ENCODE assay signal across 20 mouse cellular contexts in the genomic region with DNA sequence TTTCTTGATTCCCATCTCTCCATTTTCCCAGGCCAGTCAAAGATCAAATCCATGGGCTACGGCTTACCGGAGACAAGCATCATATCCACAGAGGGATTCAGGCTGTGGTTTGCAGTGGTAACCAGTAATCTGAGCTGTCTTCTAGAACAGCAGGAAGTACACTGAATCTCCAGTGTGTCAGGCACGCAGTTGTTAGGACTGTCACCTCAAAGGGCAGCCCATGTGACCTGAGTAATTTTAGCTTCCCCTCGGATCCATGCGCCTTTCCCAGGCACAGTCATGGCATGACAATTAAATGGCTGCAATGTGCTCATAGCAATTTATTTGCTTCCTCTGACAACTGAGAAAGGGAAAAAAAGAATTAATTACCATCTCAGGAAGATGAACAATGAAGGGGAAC.
DNase-seq lines count a peak whose midpoint lies in the region; ATAC-seq and TF ChIP-seq lines count a peak whose summit lies in the region.
"Had no signal": no experiment of that assay in that cellular context is flagged by ENCODE, and none has a peak within 500 bp of the region (broad histone marks: within the 10 kb centered on the region; RNA-seq: fewer than 3 reads in every experiment).

No protein-coding gene starts in this region.

- H3K27ac ChIP-seq in forebrain, postnatal 0 days (ENCODE audit: low read depth, low read length), result no peak overlapping the region
- H3K27ac ChIP-seq in forebrain, embryonic 15.5 days (replicated peaks), result no peak overlapping the region
- no peak overlapping the region for H3K27ac ChIP-seq in heart, embryonic 16.5 days (ENCODE audit: low read length)
- no peak overlapping the region for H3K27ac ChIP-seq in embryonic facial prominence, embryonic 10.5 days (replicated peaks)
- H3K27ac ChIP-seq: embryonic facial prominence, embryonic 12.5 days; forebrain, embryonic 13.5 days; heart, embryonic 10.5 days; hindbrain, embryonic 10.5 days; hindbrain, embryonic 14.5 days; intestine, embryonic 15.5 days; kidney, embryonic 15.5 days had no signal

- no peaks in the 10 kb centered on the region for H3K79me2 ChIP-seq in myocyte (ENCODE audit: control insufficient read depth, insufficient read depth)

- no peak overlapping the region for H3K4me2 ChIP-seq in forebrain, postnatal 0 days (ENCODE audit: low read depth)
- no peak overlapping the region for H3K4me2 ChIP-seq in forebrain, embryonic 15.5 days (replicated peaks)
- H3K4me2 ChIP-seq in heart, embryonic 16.5 days (ENCODE audit: low read depth, low read length), result no peak overlapping the region
- no peak overlapping the region for H3K4me2 ChIP-seq in myocyte (ENCODE audit: low read depth)
- H3K4me2 ChIP-seq: embryonic facial prominence, embryonic 12.5 days; forebrain, embryonic 13.5 days; hindbrain, embryonic 14.5 days; intestine, embryonic 15.5 days; kidney, embryonic 15.5 days had no signal

- H3K36me3 ChIP-seq in forebrain, postnatal 0 days (ENCODE audit: insufficient read depth), result no peaks in the 10 kb centered on the region
- H3K36me3 ChIP-seq in forebrain, embryonic 15.5 days, result no peaks in the 10 kb centered on the region
- no peaks in the 10 kb centered on the region for H3K36me3 ChIP-seq in heart, embryonic 16.5 days (ENCODE audit: control insufficient read depth, insufficient read depth)
- H3K36me3 ChIP-seq in embryonic facial prominence, embryonic 10.5 days (replicated peaks), result no peaks in the 10 kb centered on the region
- H3K36me3 ChIP-seq in myocyte (ENCODE audit: control insufficient read depth, insufficient read depth), result no peaks in the 10 kb centered on the region
- H3K36me3 ChIP-seq: embryonic facial prominence, embryonic 12.5 days; heart, embryonic 10.5 days; hindbrain, embryonic 10.5 days; intestine, embryonic 15.5 days; kidney, embryonic 15.5 days had no signal

- WGBS in forebrain, postnatal 0 days, result 70% methylated on average over 5 of the region's 5 CpGs
- 69% methylated on average over 5 of the region's 5 CpGs for WGBS in forebrain, embryonic 15.5 days
- WGBS in heart, embryonic 16.5 days, result 58% methylated on average over 5 of the region's 5 CpGs
- 47% methylated on average over 5 of the region's 5 CpGs for WGBS in embryonic facial prominence, embryonic 10.5 days

- no peak for TF ChIP-seq POLR2A in myocyte (IDR thresholded peaks at IDR 0.05; ENCODE audit: insufficient read length, low read depth)

- no peak overlapping the region for H3ac ChIP-seq in myocyte (ENCODE audit: control insufficient read depth, insufficient read length)

- no peak overlapping the region for H3K4me3 ChIP-seq in forebrain, postnatal 0 days (ENCODE audit: low read depth, low read length)
- no peak overlapping the region for H3K4me3 ChIP-seq in forebrain, embryonic 15.5 days
- H3K4me3 ChIP-seq in heart, embryonic 16.5 days (ENCODE audit: low read length), result no peak overlapping the region
- H3K4me3 ChIP-seq in embryonic facial prominence, embryonic 10.5 days, result no peak overlapping the region
- no peak overlapping the region for H3K4me3 ChIP-seq in myocyte
- H3K4me3 ChIP-seq: embryonic facial prominence, embryonic 12.5 days; forebrain, embryonic 13.5 days; heart, embryonic 10.5 days; hindbrain, embryonic 10.5 days; intestine, embryonic 15.5 days; kidney, embryonic 15.5 days had no signal

- intact Hi-C loops in heart, postnatal 10 days (cut with DNase I), result no loop called here

- no peak for DNase-seq in forebrain, postnatal 0 days
- no peak for DNase-seq in heart, postnatal 10 days
- peak; percentile 12 for DNase-seq in embryonic facial prominence, embryonic 10.5 days (ENCODE audit: low spot score)
- DNase-seq in retina, embryonic 14.5 days (ENCODE audit: low spot score), result no peak
- DNase-seq: adrenal gland, adult 2 months; adrenal gland, postnatal 25 days; cerebellum, adult 2 months; cerebellum, postnatal 10 days; gastrocnemius, postnatal 14 days; kidney, adult 18-20 months had no signal

- no peak overlapping the region for H3K9ac ChIP-seq in forebrain, postnatal 0 days
- H3K9ac ChIP-seq in forebrain, embryonic 15.5 days (replicated peaks), result no peak overlapping the region
- H3K9ac ChIP-seq in heart, embryonic 16.5 days (ENCODE audit: low read length), result no peak overlapping the region
- H3K9ac ChIP-seq: embryonic facial prominence, embryonic 12.5 days; forebrain, embryonic 13.5 days; hindbrain, embryonic 14.5 days; intestine, embryonic 15.5 days; kidney, embryonic 15.5 days had no signal

- no peaks in the 10 kb centered on the region for H3K9me3 ChIP-seq in forebrain, postnatal 0 days (ENCODE audit: low read length)
- H3K9me3 ChIP-seq in forebrain, embryonic 15.5 days, result no peaks in the 10 kb centered on the region
- no peaks in the 10 kb centered on the region for H3K9me3 ChIP-seq in heart, embryonic 16.5 days (replicated peaks; ENCODE audit: control insufficient read depth, low read length)
- H3K9me3 ChIP-seq in embryonic facial prominence, embryonic 10.5 days, result no peaks in the 10 kb centered on the region
- H3K9me3 ChIP-seq: embryonic facial prominence, embryonic 12.5 days; forebrain, embryonic 13.5 days; heart, embryonic 10.5 days; hindbrain, embryonic 10.5 days; intestine, embryonic 15.5 days; kidney, embryonic 15.5 days had no signal

- H3K4me1 ChIP-seq in forebrain, postnatal 0 days (ENCODE audit: insufficient read depth), result no peaks in the 10 kb centered on the region
- H3K4me1 ChIP-seq in forebrain, embryonic 15.5 days, result peaks cover 3% of the 10 kb centered on the region; the same call in 1 of the 2 replicates
- no peaks in the 10 kb centered on the region for H3K4me1 ChIP-seq in heart, embryonic 16.5 days (ENCODE audit: control insufficient read depth, insufficient read depth, low read length)
- H3K4me1 ChIP-seq in embryonic facial prominence, embryonic 10.5 days, result peaks cover 42% of the 10 kb centered on the region
- H3K4me1 ChIP-seq: intestine, embryonic 15.5 days had no signal

- H3K27me3 ChIP-seq in forebrain, postnatal 0 days (ENCODE audit: insufficient read depth, low read length), result no peaks in the 10 kb centered on the region
- no peaks in the 10 kb centered on the region for H3K27me3 ChIP-seq in forebrain, embryonic 15.5 days
- no peaks in the 10 kb centered on the region for H3K27me3 ChIP-seq in heart, embryonic 16.5 days (ENCODE audit: control insufficient read depth, insufficient read depth, low read length)
- no peaks in the 10 kb centered on the region for H3K27me3 ChIP-seq in embryonic facial prominence, embryonic 10.5 days (replicated peaks; ENCODE audit: low read depth, poor library complexity, severe bottlenecking)
- H3K27me3 ChIP-seq in myocyte (ENCODE audit: control insufficient read depth, insufficient read depth, insufficient read length), result no peaks in the 10 kb centered on the region
- H3K27me3 ChIP-seq: embryonic facial prominence, embryonic 12.5 days; forebrain, embryonic 13.5 days; intestine, embryonic 15.5 days; kidney, embryonic 15.5 days had no signal

- peak; percentile 25; the same call in 1 of the 2 replicates for ATAC-seq in forebrain, postnatal 0 days
- ATAC-seq in forebrain, embryonic 15.5 days (replicated peaks), result no peak
- 0 out of 2 replicates have a peak, but pooled peaks have one; percentile 37 for ATAC-seq in heart, embryonic 16.5 days (replicated peaks; ENCODE audit: extremely low read depth, insufficient read depth, low FRiP score)
- ATAC-seq: forebrain, embryonic 13.5 days; intestine, embryonic 15.5 days had no signal

- TF ChIP-seq CTCF in forebrain, postnatal 0 days (IDR thresholded peaks at IDR 0.05; ENCODE audit: low read depth), result no peak

TF ChIP-seq in myocyte, 11 proteins besides CTCF, POLR2A, EP300 and RAD21:
- TF ChIP-seq MYOG (IDR thresholded peaks at IDR 0.05; ENCODE audit: control insufficient read depth in 1 of 3, insufficient read depth in 1 of 3, insufficient read length in 2 of 3, low read depth in 2 of 3), result peak in 1 of 3 experiments; percentile 45
- peak in 1 of 3 experiments; percentile 47 for TF ChIP-seq MYOD1 (IDR thresholded peaks at IDR 0.05; ENCODE audit: control insufficient read depth in 1 of 3, insufficient read length in 2 of 3, low read depth in 2 of 3)
- no peak for TF ChIP-seq TCF12 (IDR thresholded peaks at IDR 0.05; ENCODE audit: insufficient read depth, poor library complexity, severe bottlenecking)
- TF ChIP-seq USF1 (IDR thresholded peaks at IDR 0.05; ENCODE audit: low read depth), result peak; percentile 62
